Mouse (Mus musculus) monocyte, adult 2 months (primary cell): Measurements from ENCODE around the gene Map3k14.

ENCODE experiments used
- DNase-seq, 2 experiments: peaks; one replicate each; pipeline ENCODE4 v3.0.0; 2022; ENCODE audit warnings: low spot score in 2 of 2, low read depth in 1 of 2

Map3k14 gene

DNA sequence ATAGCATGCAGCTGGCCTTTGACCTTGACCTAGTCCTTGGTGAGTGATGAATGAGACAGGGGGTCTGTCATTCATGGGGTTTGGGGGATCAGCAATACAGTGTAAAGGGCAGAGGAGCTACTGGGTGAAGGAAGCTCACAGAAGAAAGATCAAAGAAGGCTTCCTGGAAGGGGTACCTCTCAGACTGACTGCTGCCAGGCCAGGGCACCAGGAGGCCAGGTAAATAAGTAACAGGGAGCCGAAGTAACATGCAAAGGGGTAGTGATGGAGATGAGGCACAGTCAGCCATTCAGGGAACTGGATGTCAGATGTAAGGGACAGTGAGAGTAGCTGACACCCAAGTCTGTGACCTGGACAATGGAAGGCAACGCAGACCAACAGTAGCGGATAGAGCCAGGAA, 5.6 kb upstream of the Map3k14 start:
- DNase-seq, result no peak

GRCm38 (mm10) chr11:103271979-103272378, 4.7 kb upstream of the Map3k14 start:
- DNase-seq, result peak in 1 of 2 experiments; percentile 69

DNA sequence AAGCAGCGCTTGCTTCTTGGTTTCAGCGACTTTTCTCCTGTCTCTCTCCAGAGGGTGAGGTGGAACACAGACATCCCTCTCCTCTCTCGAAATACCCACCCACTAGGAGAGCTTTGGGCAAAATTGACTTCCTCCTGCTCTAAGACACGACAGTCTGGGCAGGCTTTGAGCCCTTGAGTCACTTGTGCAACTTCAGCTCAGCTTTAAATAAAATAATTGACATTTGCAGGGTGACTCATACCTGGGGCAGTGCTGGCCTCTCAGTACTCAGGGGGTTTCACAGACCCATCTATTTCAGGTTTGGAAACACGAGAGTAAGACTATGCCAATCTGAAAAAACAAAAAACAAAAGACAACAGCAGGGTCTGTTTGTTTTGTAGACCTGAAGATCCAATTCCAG, 2.2 kb upstream of the Map3k14 start:
- no peak for DNase-seq

- no peak for DNase-seq
Measured at GRCm38 (mm10) chr11:103268905-103269304, 1.6 kb upstream of the Map3k14 start.

DNA sequence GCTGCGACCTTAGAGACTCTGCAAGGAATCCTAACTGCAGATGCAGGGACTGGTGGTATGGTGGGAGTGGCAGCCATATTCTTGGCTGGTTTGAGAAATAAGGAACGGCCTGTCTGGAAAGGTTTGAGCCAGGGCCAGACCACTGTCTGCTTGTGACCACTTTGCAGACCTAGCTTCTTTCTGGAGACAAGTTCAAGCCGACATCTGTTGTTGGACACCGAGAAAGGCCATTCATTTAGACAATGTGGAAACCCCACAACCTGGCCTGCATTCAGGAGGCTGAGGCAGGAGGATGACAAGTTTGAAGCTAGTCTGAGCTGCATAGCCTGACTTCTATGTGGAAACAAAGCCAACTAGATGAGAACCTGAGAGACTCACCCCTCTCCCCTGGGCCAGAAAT, 1.1 kb upstream of the Map3k14 start:
- no peak for DNase-seq

- DNase-seq, result no peak
Measured at GRCm38 (mm10) chr11:103266729-103267345, 435 bp downstream of the Map3k14 start.

DNA sequence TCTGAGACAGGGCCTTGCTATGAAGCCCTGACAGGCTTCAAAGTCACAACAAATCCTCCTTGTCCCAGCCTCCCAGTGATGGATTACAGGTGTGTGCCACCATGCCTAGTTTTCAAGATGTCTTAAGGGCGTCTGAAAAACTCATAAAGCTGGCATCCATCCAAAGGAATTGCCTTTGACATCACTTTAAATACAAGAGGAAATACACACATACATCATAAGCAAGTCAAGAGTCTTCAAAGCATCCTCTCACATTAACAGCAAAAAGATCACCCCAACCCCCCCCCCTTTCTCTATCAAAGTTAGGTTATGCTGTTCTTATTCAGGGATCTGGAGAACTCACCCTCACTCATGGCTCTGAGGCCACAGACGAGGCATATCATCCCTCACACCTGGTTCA, 1.4 kb downstream of the Map3k14 start:
- DNase-seq, result no peak

DNA sequence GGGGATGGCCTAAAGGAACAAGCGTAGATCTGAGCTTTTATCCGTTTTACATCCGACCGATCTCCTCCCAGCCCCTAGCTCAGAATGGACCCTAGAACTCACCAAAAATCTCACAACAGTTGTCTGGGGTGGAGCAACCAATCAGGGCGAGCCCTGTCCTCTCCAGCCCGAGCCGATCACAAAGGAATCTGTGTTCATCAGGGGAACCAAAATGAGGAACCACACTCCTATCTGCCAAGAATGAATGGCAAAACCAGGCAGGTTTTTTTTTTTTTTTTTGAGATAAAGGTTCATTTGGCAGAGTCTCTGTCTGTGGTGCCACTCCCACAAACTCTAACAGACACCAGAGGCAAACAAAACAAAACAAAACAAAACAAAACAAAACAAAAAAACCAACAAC, 2.1 kb downstream of the Map3k14 start:
- DNase-seq, result no peak

GRCm38 (mm10) chr11:103264427-103265005, 2.8 kb downstream of the Map3k14 start:
- no peak for DNase-seq

GRCm38 (mm10) chr11:103263551-103263950, 3.7 kb downstream of the Map3k14 start:
- no peak for DNase-seq

DNA sequence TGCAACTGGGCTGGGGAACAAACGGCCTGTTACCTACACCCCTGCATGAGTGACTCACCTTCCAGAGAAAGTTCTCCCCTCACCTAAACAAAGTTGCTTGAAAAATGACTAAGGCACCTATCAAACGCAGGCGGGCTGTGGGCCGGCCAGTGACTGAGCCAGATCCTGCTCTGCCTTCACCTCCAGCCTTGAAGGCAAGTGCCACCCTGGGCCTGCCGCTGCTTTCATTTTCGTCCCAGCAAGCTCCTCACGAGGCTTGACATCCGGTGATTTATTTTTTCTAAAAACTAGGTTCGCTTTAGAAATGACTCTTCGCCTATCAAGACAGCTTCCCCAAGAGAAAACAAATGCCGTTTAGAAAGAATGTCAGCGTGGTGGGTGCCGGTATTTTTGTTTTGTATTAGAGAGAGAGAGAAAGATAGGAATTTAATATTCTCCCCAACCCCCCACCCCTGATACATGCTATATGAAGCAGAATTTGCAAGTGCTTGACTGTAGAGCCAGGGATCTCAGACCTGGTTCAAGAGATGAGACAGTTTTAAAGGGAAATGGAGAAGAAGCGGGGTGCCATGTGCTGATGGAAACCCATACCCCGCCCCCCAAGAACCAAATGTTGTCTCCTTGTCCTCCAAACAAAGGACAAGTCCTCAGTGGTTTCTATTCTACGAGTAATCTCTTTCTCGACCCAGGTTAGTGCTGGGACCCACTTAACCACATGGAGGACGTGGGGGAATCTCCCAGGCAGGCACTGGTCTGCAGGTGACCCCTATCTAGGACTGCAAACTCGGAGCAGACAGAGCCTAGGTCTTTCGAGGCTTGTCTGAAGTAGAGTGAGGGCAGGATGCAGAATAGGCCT, 4.6 kb downstream of the Map3k14 start:
- DNase-seq, result no peak

DNA sequence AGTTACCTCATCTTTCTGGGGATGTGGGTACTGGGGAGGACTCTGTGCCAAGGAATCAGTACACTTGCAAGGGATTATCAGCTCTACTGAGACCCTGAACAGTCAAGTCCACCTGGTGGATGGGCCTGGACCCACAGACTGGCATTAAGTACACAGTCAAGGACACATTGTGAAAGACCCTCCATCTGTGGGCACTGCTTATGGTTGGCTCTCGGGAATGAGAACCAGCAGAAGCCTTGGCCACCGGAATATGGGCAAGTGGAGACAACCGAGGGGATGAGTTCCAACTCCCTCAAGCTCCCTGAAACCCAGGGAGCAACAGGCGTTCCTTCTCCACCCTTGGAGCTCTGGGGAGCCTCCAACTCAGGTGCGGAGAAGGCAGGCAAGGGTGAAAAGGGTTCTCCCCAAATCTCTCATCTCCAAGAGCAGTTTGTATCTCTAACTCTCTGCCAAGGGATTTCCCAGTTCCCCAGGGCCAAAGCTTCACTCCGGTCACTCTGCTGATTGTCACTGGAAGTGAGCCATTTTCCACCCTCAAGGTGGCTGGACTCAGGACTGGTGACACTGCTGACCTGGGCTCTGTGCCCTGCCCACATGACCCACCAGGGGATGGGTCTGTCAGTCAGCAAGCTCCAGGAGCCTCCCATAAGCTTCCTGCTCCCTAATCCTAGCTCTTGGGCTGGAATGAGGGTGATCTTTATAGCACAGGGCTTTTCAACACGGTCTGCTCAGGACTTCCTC, 5.4 kb downstream of the Map3k14 start:
- DNase-seq, result no peak

GRCm38 (mm10) chr11:103260515-103261192, 6.6 kb downstream of the Map3k14 start:
- no peak for DNase-seq

GRCm38 (mm10) chr11:103260034-103260433, 7.2 kb downstream of the Map3k14 start:
- DNase-seq, result no peak

GRCm38 (mm10) chr11:103257938-103258481, 9.3 kb downstream of the Map3k14 start:
- no peak for DNase-seq

DNA sequence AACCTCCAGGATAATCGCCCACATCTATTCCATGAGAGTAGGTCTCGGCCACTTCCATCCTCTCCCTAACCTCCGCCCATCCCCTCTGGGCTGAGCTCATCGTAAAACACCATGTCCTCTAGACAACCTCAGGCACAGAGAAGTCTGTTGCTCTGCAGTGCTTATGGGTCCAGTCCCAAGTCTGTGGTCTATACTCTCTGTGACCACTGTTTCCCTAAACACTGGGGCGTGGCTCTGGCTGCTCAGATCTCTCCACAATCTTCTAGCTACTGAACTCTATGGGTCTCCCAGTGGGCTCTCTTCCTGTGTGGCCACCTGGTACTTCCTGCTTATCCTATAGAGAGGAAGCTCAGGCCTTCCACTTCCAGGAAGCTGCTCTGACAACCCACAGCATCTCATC, 13.7 kb downstream of the Map3k14 start:
- DNase-seq, result no peak

DNA sequence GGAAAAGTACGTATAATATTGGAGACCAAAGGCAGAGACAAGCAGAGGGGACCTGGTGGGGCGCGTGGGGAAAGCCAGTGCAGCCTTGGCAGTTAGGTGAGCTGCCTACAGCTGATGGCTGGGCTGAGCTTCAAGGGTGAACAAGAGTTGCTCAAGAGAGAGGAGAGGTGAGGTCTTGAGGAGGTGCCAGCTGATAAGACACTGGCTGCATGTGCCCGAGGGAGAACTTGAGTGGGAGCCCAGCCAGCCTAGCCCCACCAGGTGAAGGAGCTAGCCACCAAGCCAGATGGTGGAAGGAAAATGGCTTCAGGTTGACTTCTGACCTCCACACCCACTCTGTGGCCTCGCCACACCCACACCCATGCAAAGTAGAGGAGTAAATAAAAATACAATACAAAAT, 14.9 kb downstream of the Map3k14 start:
- no peak for DNase-seq

- DNase-seq, result no peak
Measured at GRCm38 (mm10) chr11:103250324-103250723, 16.9 kb downstream of the Map3k14 start.

- DNase-seq, result peak in 1 of 2 experiments; percentile 62
Measured at GRCm38 (mm10) chr11:103249509-103249908, 17.8 kb downstream of the Map3k14 start.

DNA sequence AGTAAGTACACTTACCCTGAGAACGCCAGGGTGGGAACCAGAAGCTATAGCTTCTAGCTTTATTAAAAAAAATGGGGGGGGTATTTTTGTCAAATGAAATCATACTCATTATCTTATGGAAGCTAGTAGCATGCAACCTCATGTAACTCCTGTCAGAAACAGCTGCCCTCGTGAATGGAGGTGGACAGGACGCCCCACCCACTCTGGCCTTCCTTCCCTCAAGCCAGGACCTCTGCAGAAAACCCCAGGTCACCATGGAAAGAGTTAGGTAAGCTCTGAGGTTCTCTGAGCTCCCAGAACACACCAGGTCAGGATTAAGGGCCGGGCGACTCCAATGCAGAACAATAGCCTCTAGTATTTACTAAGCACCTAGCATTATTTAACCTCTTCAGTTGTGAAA, 18.4 kb downstream of the Map3k14 start:
- no peak for DNase-seq
